Mouse (Mus musculus): ENCODE measurements around the gene Kdf1.
A peak's percentile ranks its signal among the peaks of the same experiment; 100 is the strongest.
"Not testable (repeated sequence)": the region's sequence is repeated elsewhere in the genome, so short reads cannot be mapped to it uniquely, and the experiment has no call there.

Kdf1 gene

DNA sequence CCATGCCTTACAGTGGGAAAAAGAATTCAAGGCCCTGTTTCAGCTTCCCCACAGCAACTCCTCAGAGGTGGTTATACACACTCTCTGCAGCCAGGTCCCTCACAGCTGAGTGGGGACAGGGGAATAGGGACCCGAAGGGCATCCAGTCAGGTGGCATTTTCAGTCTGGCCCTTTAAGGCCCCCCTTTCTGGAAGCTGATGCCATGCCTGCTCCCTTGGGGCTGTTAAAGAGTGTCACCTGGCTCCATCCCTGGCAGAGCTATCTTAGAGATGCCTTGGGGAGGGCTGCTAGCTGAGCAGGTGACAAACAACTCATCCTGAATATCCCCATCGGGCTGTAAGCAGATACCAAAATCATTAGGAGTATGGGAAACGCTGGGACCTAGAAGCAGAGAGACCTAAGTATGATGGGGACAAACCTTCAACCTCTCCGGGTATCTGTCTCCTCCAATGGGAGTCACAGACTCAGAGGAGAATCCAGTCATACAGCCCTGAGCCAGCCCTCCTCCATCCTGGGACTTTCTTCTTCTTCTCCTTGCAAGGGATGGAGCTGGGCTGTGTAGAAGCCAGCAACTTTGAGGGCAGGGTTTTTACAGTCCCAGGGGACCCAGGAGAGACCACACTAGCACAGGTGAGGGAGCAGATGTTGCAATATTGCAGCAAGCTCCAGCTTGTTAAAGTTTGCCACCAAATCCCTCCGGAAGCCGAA is 21.9 kb upstream of the Kdf1 start:
- no peak for DNase-seq

DNA sequence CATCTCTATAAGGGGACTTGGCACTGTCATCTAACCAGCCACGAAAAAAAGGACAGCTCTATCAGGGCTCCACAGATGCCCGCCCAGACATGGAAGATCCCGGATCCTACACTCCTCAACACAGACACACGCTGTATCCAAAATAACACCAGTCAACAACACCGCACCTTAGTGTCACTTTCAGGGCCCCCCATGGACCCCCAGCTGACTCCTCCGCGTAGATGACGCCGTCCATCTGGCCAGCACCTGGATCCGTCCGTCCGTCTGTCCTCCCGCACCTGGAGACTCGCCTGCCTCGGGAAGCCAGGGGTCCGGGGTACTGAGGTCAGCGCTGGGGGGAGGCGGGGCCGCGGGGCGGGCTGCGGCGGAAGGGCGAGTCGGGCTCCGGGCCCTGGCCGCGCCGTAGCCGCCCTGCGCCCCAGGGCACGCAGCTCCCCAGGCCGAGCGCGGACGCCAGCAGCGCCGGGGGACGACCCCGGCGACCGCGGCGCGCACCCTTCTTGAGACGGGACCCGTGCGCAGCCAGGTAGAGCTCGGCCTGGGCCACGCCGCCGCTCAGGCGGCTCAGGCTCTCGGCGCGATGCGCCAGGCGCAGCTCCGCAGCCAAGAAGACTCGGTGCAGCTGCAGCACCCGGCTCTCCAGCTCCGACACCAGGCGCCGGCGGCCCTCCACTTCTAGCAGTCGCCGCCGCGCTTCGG is 21.2 kb upstream of the Kdf1 start:
- peak; percentile 58 for DNase-seq

DNA sequence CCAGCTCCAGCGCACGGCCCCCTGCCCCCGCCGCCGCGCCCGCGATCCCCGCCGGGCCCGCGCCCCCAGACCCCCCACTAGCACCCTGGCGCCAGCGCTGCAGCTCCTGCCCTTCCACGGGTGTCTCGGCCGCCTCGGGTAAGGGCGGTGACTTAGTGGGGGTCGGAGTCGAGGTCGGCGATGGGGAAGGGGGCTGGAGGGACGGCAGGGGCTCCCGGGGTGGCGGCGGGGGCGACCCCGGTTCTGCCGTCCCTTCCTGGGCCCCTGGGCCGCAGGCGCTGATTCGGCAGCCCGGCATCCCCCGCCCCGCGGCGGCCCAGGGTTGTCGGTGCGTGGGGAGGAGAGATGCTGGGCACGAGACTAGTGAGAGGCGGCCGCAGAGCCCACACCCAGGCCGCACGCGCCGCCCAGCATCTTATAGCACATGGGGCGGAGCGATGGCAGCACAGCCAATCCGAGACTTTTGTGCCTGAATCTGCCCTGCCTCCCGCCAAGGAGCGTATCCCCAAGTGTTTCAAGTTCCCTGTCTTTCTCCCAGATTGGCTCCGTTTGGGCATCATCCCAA is 20.5 kb upstream of the Kdf1 start, which contains the start of gene Trnp1:
Gene Trnp1 (minus strand): TSS at position 391 of the 565 bp plus-strand sequence.
- peak; percentile 87 for DNase-seq

DNA sequence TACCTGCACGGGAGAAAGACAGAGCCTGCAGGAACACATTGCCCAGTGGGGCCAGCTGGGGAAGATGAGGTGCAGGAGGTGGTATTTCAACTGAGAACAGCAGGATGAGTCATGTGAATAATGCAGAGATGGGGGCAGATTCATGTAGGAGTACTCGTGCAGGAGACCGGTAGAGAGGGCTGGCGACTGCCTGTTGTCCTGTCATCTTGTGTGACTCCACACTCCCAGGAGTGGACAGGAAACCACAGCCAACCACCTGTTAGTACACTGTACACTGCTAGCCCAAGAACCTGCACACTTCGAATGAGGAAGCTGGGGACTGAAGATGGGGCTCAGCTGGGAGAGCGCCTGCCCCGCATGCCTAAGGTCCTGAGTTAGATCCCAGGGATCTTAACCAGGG is 17.2 kb upstream of the Kdf1 start:
- no peak for DNase-seq

DNA sequence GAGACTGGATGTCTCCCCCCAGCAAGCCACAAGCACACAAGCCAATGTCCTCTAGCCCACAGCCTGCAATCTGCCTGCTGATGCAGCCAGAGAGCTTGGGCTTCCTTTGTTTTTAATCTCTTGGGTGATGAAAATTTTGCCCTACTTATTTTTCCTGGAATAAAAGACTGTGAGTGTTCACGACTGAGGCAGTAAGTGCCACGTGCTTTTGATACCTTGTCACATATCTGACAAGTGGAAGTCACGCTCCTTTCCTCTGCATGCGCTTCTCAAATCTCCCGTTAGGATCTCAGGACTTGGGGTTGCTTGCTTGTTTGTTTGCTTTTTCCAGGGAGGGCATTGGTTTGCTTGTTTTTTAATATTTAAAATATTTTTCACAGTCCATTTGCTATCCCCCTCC is 14.5 kb upstream of the Kdf1 start:
- DNase-seq: no peak

DNA sequence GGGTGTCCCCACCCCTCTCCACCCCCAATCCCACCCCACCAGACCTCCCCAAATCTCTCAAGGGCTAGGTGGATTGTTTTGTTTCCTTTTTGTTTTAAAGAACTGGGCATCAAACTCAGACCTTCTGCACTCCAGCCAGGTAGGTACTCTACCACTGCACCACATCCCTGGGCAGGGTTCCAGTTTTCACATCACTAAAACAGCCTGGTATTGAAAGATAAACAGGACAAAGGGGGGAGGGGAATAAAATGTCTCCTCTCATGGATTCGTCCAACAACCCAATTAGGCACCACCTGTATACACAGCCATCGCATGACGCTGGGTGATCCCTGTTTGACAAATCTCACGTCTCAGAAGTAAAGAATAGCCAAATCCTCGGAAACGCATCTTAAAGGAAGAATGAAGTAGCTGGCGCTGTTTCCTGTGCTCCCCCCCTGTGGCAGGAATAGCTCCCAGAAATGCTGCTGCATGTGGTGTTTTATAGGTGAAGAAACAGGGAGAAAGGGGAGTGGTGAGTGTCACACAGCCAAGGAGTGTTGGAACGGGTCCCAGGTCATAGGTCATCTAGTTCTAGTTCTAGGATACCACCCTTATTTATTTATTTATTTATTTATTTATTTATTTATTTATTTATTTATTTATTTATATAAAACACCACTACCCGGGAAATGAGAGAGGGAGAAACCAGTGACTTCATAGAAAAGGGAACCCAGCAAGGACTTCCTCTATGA is 13.8 kb upstream of the Kdf1 start:
- no peak for DNase-seq

DNA sequence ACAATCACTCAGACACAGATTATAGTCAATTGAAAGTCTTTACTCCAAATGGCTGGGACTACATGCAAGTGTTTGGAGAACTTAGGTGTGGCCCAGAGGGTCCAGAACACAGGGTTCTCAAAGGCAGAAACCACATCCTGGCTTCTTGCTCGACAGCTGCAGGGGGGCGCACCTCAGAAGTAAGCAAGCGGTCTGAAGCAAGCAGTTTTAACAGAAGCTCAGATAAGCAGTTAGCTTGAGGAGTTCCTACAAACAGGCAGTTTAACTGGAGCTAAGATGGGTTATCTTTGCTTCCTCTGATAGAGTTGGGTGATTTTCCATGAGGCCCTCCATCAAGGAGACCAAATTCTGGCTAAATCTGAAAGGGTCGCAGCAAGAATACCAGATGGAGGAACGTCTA is 12.2 kb upstream of the Kdf1 start:
- no peak for DNase-seq

DNA sequence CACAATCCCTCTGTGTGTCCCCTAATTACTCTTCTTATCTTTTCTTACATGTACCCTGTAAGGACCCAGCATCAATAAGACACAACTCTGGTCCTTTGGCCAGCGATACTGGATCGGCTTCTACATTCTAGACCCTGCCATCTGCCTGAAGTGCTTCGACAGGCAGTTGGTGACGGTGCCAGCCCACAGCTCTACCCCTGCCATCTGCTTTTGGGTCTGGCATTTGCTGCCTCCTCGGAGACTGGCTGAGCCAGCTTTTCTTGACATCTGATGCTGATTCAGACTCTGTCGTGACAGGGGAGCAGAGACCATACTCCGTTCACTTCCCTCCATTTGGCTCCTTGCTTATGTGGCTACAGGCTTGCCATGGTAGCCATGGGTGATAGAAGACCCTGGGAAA is 9.8 kb upstream of the Kdf1 start:
- DNase-seq: no peak

DNA sequence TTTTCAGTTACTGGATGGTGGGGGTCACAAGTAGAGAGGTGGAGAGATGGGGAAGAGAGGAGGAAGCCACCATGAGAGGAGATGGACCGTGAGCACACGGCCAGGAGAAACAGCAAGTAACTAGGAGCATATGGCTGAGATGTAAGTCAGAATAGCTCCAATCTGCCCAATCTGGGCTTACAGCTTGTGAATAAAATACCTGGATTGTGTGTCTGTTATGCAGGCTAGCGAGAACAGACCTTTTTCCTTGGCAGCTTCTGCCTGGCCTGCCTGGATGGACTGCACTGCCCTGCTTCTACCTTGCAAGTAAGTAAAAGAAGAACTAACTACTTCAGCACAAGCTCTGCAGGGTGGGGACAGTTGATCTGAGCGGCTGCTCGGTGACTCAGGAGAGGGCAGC is 7.7 kb upstream of the Kdf1 start:
- no peak for DNase-seq

DNA sequence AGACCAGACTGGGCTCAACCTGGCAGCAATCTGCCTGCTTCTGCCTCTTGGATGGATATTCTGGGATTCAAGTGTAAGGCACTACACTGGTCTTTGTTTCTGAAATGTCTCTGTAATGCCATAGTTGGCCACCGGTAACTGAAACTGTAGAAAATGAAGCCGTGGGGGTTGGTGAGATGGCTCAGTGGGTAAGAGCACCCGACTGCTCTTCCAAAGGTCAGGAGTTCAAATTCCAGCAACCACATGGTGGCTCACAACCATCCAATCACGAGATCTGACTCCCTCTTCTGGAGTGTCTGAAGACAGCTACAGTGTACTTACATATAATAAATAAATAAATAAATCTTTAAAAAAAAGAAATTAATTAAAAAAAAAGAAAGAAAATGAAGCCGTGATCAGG is 6.3 kb upstream of the Kdf1 start:
- DNase-seq: not testable (repeated sequence)

DNA sequence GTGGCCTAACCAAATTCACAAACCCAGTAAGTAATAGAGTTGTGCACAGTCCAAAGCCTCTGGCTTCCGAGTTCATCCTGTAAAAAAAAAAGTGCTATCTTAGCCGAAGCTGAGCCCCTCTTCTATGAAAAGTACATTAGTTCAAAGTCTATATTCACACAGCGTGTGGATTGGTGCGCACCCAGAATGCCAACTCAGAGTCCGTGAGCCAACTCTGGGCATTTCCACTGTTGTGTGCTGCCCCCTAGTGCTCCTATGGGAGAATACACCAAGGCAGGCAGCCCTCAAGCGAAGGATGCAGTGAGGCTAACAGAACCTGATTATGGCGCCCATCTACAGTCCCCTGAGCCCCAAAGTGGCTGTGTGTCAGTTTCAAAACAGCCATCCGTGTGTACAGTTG is 5.8 kb upstream of the Kdf1 start:
- DNase-seq: peak; percentile 70

DNA sequence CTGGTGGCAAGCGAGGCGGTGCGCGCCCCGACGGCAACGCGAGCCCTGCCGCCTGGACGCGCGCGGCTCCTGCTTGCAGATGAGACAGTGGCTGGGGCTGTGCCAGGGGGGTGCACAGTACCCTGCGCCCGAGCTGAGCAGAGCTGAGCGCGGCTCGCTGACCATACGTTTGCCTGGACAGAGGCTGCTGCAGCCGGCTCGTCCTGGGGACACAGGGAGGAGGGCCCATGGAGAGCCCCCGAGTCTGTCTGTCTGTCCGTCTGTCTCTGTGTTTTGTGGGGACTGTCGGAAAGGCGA is 554 bp downstream of the Kdf1 start:
- no peak for DNase-seq

DNA sequence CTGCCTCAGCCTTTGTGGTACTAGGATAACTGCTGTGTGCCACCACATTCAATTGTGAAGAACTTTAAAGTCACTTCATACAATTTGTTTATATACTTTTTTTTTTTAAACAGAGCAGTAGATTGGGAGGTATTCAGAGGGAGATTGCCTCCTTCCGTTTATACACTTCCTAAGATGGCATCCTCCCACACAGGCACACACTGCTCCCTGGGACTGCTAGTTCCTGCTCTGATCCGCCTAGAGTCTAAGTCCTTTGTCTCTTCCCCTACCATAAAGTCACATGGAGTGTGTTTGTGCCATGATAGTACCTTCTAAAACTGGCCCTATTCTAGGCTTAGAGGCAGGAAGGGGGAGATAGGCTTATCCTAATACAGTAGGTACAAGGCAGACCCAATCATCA is 2.7 kb downstream of the Kdf1 start:
- DNase-seq: no peak

DNA sequence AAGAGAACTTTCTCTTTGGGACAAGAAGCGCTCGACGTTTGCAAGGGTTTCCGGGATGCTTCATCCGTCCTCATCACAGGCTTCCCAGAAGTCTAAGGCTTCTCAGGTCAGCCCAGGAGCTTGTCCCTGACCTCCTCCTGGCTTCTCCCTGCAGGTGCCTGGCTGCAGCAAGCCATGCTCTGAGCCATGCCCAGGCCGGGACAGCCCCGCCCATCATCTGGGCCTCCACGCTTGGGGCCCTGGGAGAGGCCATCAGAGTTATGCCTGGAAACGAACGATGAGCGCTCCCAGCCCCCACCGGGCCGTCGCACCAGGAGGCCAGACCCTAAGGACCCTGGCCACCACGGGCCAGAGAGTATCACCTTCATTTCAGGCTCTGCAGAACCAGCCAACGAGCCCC is 9.0 kb downstream of the Kdf1 start:
- no peak for DNase-seq

DNA sequence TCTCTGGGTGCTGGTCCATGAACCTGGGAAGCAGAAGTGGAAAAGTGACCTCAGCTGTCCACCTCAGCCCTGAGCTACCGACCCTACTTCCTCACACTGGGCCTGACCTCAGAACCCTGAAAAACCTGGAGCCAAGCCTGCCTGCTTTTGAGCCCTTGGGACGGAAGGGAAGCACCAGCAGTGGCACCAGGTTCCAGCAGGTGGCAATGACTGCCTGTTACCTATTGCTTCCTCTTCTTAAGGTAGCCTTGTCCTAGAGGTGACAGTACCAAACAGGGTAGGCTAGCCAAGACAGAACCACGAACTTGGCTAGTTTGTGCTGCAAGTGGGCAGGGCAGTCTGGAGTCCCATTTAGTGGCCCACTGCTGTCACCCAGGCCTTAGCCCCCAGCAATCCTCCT is 14.0 kb downstream of the Kdf1 start:
- no peak for DNase-seq

DNA sequence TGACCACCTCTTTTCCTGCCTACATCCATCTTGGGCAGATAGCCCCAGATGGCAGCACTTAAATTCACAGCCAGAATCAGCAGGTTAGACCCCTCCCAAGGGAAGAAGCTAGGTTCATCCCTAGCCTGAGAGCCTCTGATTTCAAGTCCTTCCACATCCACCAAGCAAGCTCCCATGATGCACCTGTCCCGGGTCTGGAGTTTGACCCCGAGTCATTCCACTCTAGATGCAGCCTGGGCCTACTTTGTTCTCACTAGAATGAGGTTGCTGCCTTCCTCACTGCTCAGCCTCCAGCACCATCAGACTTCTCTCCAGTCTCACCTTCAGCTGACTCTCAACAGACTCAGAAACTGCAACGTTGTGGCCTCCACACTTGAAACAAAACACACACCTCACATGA is 17.3 kb downstream of the Kdf1 start:
- no peak for DNase-seq

DNA sequence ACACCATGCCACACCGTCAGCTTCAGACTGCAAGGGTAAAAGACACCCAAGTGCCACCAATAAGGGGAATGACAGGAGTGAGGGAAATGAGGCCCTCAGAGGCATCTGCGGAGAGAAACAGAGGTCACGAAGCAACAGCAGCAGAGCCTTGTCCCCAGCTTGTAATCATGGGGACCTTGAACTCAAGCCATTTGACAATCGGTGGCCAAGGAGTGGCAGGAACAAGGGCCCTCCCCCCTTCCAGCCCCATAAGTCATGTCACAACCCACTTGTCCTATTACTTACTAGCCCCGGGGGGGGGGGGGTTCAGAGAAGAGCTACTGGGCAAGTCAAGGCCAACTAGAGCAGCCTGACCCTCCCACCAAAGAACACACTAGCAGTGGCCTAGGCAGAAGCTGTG is 17.9 kb downstream of the Kdf1 start:
- no peak for DNase-seq

DNA sequence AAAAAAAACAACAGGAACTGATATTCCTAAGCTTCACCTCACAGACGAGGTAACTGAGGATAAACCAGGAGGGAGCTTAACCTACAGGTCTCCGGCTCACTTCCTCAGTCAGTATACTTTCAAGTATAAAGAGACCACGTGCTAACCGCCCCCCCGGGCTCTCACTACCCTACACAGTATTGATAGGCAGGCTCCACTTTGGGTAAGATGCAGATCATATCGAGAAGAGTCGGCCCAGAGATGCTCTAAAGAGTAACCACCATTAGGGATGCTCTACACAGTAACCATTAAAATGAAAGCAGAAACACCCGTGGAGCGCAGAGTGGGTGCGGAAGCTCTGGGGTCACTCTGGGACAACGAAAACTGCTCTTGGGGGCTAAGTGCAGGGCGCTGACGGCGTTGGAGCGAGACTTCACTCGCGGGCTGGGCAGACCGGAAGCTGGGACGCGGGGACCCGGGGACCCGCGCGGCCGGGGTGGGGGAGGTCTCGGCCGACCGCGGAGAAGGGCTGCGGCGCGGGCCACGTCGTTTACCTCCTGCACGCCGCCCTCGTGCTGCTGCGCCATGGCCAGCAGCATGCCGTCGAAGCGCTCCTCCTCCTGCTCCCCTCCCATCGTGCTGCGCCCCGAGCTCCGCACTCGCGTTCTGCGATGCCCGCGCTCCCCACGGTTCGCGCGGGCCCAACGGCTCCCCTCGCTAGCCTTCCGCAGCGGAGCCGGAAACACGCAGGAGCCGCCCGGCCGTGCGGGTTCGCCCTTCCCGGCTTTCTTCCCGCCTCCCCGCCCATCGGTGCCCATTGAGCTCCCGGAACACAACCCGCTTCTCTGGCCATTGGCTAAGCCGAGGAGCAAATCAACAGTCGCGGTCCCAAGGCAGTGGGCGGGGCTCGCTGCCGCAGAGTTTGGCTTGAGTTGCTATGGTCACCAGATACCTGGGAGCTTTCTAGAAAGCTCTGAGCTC is 26.8 kb downstream of the Kdf1 start, which contains the start of gene Nudc:
Gene Nudc (minus strand): TSS at position 725 of the 960 bp plus-strand sequence.
- peak; percentile 94 for DNase-seq

DNA sequence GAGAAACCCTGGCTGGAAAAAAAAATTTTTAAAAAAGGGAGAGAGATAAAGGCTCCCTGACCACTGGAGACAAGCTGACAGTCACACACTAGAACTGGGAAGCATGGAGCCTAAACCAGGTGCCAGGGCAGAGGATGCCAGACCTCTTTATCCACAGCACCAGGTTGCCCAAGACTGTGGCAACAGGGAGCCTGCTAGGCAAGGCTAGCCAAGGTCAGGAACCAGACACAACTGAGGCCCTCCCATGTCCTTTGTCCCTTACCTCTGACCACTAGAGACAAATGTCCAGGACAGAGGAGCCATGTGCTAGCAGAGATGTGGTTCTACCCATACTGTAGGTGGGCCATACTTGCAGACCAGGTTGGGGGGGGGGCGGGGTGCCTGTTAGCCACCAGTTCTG is 33.3 kb downstream of the Kdf1 start:
- DNase-seq: no peak

DNA sequence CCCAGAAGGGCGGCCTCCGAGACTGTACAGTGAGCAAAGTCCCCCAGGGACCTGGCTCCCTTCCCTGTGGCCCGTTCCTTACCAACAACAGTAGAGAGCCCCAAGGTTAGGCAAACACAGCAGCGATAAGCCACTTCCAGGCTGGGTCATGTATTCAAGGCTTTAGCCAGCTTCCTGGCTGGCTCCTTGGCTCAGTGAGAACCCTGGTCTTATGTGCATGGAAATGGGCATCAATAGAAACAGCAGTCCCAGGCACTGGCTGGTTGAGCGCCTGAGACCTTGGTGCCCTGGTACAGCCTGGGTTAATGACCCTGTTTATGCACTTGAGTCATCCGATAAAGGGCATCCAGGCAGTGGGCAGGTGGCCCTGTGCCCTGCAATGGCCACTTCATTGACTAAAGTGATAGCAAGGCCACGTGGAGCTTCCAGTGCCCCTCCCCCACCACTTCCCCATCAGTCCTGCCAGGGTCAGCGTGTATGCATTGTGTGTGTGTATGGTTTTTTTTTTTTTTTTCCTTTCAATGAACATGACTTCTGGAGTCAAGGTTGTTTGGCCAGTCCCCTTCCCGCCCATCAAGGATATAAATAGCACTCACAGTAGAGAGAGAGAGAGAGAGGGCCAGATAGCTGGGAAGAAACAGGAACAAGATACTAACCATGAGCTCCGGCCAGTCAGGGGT is 34.1 kb downstream of the Kdf1 start, which contains the start of gene Nr0b2:
Gene Nr0b2 (plus strand): TSS at position 609 of the 680 bp plus-strand sequence.
- peak; percentile 26 for DNase-seq

DNA sequence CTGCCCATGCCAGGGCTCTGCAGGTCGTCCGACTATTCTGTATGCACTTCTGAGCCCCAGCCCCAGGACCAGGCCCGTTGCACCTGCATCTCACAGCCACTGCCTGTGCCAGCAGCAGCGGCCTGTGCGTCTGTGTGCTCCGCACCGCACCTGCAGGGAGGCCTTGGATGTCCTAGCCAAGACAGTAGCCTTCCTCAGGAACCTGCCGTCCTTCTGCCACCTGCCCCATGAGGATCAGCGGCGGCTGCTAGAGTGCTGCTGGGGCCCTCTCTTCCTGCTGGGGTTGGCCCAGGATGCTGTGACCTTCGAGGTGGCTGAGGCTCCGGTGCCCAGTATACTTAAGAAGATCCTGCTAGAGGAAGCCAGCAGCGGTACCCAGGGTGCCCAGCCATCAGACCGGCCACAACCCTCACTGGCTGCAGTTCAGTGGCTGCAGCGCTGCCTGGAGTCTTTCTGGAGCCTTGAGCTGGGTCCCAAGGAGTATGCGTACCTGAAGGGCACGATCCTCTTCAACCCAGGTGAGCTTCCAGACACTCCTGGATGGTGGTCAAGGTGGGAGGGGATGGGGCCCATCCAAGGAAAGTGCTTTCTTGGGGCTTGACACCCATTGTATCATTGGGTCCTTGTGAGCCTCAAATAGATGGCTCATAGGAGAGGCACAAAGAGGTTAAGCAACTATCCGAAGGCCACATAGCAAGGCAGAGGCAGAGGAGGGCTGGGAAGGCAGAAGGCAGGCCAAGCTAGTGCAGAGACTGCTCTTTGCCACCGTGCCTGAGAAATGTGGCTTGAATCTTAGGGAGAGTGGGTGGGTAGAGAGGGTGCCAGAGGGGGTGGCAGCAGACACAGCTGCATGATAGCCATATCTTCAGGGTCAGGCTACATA is 34.9 kb downstream of the Kdf1 start:
- no peak for DNase-seq
